ENCODE assay signal across 27 mouse cellular contexts in the genomic region with DNA sequence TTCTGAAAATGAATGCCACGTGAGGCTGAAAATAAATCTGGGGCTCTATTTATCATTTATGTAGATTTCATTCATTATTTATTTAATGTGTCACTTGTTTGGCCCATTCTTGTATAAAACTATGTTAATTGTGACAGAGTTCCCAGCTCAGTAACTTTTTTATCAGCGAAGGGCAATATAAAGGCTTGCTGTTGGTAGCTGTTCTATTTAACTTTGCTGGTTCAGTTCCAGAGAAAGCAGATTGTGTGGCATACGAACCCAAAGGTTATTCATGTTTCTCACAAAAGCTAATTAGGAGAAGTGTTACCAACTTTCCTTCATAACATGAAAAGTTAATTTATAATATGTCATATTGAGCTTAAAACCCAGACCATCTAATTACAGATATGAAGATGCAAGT.
"Had no signal": no experiment of that assay in that cellular context is flagged by ENCODE, and none has a peak within 500 bp of the region (broad histone marks: within the 10 kb centered on the region; RNA-seq: fewer than 3 reads in every experiment).

No protein-coding gene starts in this region.

- H3K9ac ChIP-seq: heart, embryonic 12.5 days; hindbrain, embryonic 12.5 days; hindbrain, embryonic 14.5 days; intestine, embryonic 15.5 days; limb, embryonic 13.5 days; limb, embryonic 15.5 days; liver, embryonic 12.5 days; liver, embryonic 14.5 days had no signal

- DNase-seq: gastrocnemius, postnatal 10 days; gastrocnemius, postnatal 25 days; heart, adult 18-20 months; heart, postnatal 10 days; heart, postnatal 4 days; kidney, adult 18-20 months; kidney, adult 8-10 months; kidney, postnatal 10 days; kidney, postnatal 25 days; kidney, postnatal 4 days; layer of hippocampus, adult 9-11 months; layer of hippocampus, postnatal 36 days; left cerebral cortex, postnatal 4 days had no signal

- H3K4me1 ChIP-seq: heart, embryonic 10.5 days; heart, embryonic 12.5 days; hindbrain, embryonic 10.5 days; hindbrain, embryonic 12.5 days; intestine, embryonic 15.5 days; limb, embryonic 13.5 days; limb, embryonic 15.5 days; liver, embryonic 12.5 days had no signal

- H3K27me3 ChIP-seq: heart, embryonic 12.5 days; hindbrain, embryonic 12.5 days; intestine, embryonic 15.5 days; limb, embryonic 13.5 days; limb, embryonic 15.5 days; liver, embryonic 12.5 days had no signal

- H3K36me3 ChIP-seq: heart, embryonic 10.5 days; heart, embryonic 12.5 days; hindbrain, embryonic 10.5 days; hindbrain, embryonic 12.5 days; intestine, embryonic 15.5 days; limb, embryonic 13.5 days; limb, embryonic 15.5 days; liver, embryonic 12.5 days had no signal

- H3K4me2 ChIP-seq: heart, embryonic 12.5 days; hindbrain, embryonic 12.5 days; hindbrain, embryonic 14.5 days; intestine, embryonic 15.5 days; limb, embryonic 13.5 days; limb, embryonic 15.5 days; liver, embryonic 12.5 days had no signal

- H3K27ac ChIP-seq: heart, embryonic 10.5 days; hindbrain, embryonic 10.5 days; hindbrain, embryonic 12.5 days; hindbrain, embryonic 14.5 days; intestine, embryonic 15.5 days; layer of hippocampus, adult 2 months; limb, embryonic 13.5 days; limb, embryonic 15.5 days; liver, embryonic 12.5 days; liver, embryonic 14.5 days had no signal

- H3K4me3 ChIP-seq: heart, embryonic 10.5 days; heart, embryonic 12.5 days; hindbrain, embryonic 10.5 days; hindbrain, embryonic 12.5 days; intestine, embryonic 15.5 days; layer of hippocampus, adult 2 months; limb, embryonic 13.5 days; limb, embryonic 15.5 days; liver, embryonic 12.5 days had no signal

- ATAC-seq: hindbrain, embryonic 16.5 days; inflammation-experienced regulatory T-cells, adult 6 months; intestine, embryonic 15.5 days; intestine, postnatal 0 days; liver, embryonic 12.5 days had no signal

- H3K9me3 ChIP-seq: heart, embryonic 10.5 days; heart, embryonic 12.5 days; hindbrain, embryonic 10.5 days; hindbrain, embryonic 12.5 days; intestine, embryonic 15.5 days; limb, embryonic 13.5 days; limb, embryonic 15.5 days; liver, embryonic 12.5 days had no signal
